Mouse (Mus musculus) intestine, embryonic 15.5 days (tissue): ENCODE data around the gene Numb. TPM values are rescaled to one million over a fixed set of nuclear protein-coding genes. Genes with fewer than 3 reads are reported as not detected.
A peak's percentile ranks its signal among the peaks of the same experiment; 100 is the strongest.
"Not testable (repeated sequence)": the region's sequence is repeated elsewhere in the genome, so short reads cannot be mapped to it uniquely, and the experiment has no call there.

ENCODE experiments used
- ATAC-seq: fragments of 200-750 bp; cut with Nextera tagmentation; 2 replicates; pipeline ENCODE4 v1.8.0; 2017; ENCODE audit warnings: moderate TSS enrichment, moderate library complexity
- H3K27ac ChIP-seq: fragments of 300-500 bp; sonication (generic); 2 replicates; pipeline ENCODE4 v1.5.1; 2015; ENCODE audit warnings: mild to moderate bottlenecking, inconsistent platforms
- H3K27me3 ChIP-seq: fragments of 300-500 bp; sonication (generic); replicated peaks from 2 replicates; pipeline ENCODE4 v1.6.1; 2015; ENCODE audit warnings: inconsistent platforms
- H3K36me3 ChIP-seq: fragments of 300-500 bp; sonication (generic); 2 replicates; pipeline ENCODE4 v1.6.1; 2015; ENCODE audit warnings: inconsistent platforms
- H3K4me1 ChIP-seq: fragments of 300-500 bp; sonication (generic); replicated peaks from 2 replicates; pipeline ENCODE4 v1.6.1; 2015; ENCODE audit warnings: inconsistent platforms
- H3K4me2 ChIP-seq: fragments of 300-500 bp; sonication (generic); replicated peaks from 2 replicates; pipeline ENCODE4 v1.6.1; 2015; ENCODE audit warnings: mild to moderate bottlenecking, inconsistent platforms
- H3K4me3 ChIP-seq: fragments of 300-500 bp; sonication (generic); replicated peaks from 2 replicates; pipeline ENCODE4 v1.5.1; 2015; ENCODE audit warnings: inconsistent platforms
- H3K9ac ChIP-seq: fragments of 300-500 bp; sonication (generic); 2 replicates; pipeline ENCODE4 v1.6.1; 2015; ENCODE audit warnings: inconsistent platforms
- H3K9me3 ChIP-seq: fragments of 300-500 bp; sonication (generic); 2 replicates; pipeline ENCODE4 v1.6.1; 2016; ENCODE audit warnings: inconsistent platforms
- WGBS: fragments of 180-500 bp; shearing (Covaris S2); methylation state at CpG from one replicate; pipeline ENCODE4 v1.1.7; 2015; 5-methylcytosine and 5-hydroxymethylcytosine counted together
- polyA plus RNA-seq: library from polyadenylated mRNA; unstranded; fragments of >200 nt; fragmentation: Nextera tagmentation; extraction: Ambion mirVana; gene quantifications from 2 replicates; pipeline ENCODE4 v1.2.1, GENCODE M21; 2015

Gene Numb
- polyA plus RNA-seq, 1 experiment from 2014 or later, result 34.4 TPM

GRCm38 (mm10) chr12:83939332-83939731, 17.6 kb upstream of the Numb start:
- Histone ChIP-seq H3K4me1 (no peaks in the 10 kb centered on the region), H3K4me3 (no peak overlapping the region), H3K9me3 (no peaks in the 10 kb centered on the region), H3K4me2 (no peak overlapping the region), H3K9ac (no peak overlapping the region), H3K27ac (no peak overlapping the region), H3K27me3 (no peaks in the 10 kb centered on the region), H3K36me3 (no peaks in the 10 kb centered on the region)
- 73% methylated on average over 2 of the region's 2 CpGs for WGBS
- ATAC-seq, result no peak

- not testable (repeated sequence) for ATAC-seq, H3K27me3 ChIP-seq, H3K4me3 ChIP-seq, H3K9ac ChIP-seq, H3K27ac ChIP-seq, H3K36me3 ChIP-seq, H3K9me3 ChIP-seq, H3K4me2 ChIP-seq, H3K4me1 ChIP-seq
- WGBS, result 20% methylated on average over 1 of the region's 1 CpGs
These were observed 16.9 kb upstream of the Numb start for GRCm38 (mm10) chr12:83938592-83938991.

DNA sequence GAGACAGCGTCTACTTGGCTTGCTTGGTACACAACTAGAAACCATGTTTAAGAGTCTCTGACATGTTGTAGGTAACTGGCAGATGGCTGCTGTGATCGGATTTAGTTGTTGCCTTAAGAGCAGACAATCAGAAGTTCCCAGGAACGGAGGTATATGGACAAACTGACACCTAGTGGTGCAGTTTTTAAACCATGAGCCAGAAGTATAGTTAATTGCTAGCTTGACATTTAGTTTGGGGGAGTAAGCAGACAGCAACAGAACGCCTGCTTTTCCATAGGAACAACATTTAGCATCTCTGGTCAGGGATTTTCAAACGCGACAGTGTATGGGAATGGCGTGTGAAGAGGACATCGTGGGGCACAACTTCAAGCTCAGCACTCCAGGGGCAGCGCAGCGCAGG, 15.9 kb upstream of the Numb start:
- Histone ChIP-seq H3K9ac (no peak overlapping the region), H3K4me1 (no peaks in the 10 kb centered on the region), H3K4me2 (no peak overlapping the region), H3K27me3 (no peaks in the 10 kb centered on the region), H3K4me3 (no peak overlapping the region), H3K36me3 (no peaks in the 10 kb centered on the region), H3K9me3 (no peaks in the 10 kb centered on the region), H3K27ac (no peak overlapping the region)
- no peak for ATAC-seq
- 64% methylated on average over 10 of the region's 10 CpGs for WGBS

DNA sequence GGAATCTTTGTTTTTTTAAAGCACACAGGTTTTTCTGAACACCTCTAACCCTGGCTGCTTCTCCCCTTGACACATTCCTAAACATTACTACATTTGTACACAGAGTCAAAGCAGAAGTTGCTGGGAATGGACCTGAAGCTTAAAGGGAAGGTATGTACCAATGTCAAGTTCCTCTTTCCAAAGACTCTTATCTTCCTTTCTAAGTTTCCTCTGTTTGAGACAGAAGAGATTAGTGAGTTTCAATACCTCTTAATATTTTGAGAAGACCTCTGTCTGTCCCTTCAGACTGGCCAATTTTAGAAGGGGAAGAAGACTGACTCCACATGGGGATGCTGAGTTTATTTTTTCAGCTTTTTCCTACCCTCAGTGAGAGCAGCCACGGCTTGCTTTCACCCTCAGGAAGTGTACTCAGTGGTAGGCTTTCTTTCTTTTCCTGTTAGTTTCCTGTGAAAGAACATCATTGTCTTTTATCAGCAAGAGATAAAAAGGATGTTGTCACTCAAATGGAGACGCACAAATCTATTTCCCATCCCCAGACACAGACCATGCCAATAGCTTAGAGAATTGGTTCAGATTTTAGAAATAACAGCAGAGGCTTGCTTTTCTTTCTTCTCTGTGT, 7.6 kb upstream of the Numb start:
- no peak for ATAC-seq
- Histone ChIP-seq H3K36me3 (no peaks in the 10 kb centered on the region), H3K4me3 (no peak overlapping the region), H3K4me1 (peaks cover 7% of the 10 kb centered on the region), H3K9me3 (no peaks in the 10 kb centered on the region), H3K27ac (no peak overlapping the region), H3K9ac (no peak overlapping the region), H3K4me2 (no peak overlapping the region), H3K27me3 (no peaks in the 10 kb centered on the region)
- 39% methylated on average over 2 of the region's 2 CpGs for WGBS

DNA sequence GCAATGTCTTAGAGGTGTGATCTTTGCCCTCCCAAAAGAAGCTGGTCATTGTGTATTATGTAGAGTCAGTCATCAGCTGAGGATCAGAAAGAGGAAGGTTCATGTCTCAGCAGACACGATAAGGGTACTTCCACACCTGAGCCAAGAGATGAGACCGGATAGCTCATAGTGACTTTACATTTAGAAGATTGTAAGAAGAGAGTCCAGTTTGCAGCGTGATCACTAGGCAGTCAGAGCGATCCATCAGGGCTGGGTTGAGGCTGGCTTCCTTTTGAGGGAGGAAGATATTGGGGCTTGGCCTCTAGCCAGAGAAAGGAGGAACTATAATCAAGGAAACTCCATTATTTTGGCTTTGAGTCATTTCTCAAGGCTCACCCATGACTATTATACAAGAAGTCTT, 6.0 kb upstream of the Numb start:
- Histone ChIP-seq H3K27ac (no peak overlapping the region), H3K4me2 (no peak overlapping the region), H3K9me3 (no peaks in the 10 kb centered on the region), H3K27me3 (no peaks in the 10 kb centered on the region), H3K9ac (no peak overlapping the region), H3K36me3 (no peaks in the 10 kb centered on the region), H3K4me3 (no peak overlapping the region), H3K4me1 (peaks cover 13% of the 10 kb centered on the region)
- WGBS, result 77% methylated on average over 4 of the region's 4 CpGs
- no peak for ATAC-seq

- peaks cover 13% of the 10 kb centered on the region for H3K4me1 ChIP-seq
- no peak overlapping the region for H3K27ac ChIP-seq
- no peaks in the 10 kb centered on the region for H3K27me3 ChIP-seq
- no peaks in the 10 kb centered on the region for H3K36me3 ChIP-seq
- H3K9me3 ChIP-seq, result no peaks in the 10 kb centered on the region
- H3K4me2 ChIP-seq, result no peak overlapping the region
- H3K9ac ChIP-seq, result no peak overlapping the region
- 61% methylated on average over 2 of the region's 2 CpGs for WGBS
- no peak for ATAC-seq
- H3K4me3 ChIP-seq, result no peak overlapping the region
These were observed 4.3 kb upstream of the Numb start for GRCm38 (mm10) chr12:83926061-83926460.

DNA sequence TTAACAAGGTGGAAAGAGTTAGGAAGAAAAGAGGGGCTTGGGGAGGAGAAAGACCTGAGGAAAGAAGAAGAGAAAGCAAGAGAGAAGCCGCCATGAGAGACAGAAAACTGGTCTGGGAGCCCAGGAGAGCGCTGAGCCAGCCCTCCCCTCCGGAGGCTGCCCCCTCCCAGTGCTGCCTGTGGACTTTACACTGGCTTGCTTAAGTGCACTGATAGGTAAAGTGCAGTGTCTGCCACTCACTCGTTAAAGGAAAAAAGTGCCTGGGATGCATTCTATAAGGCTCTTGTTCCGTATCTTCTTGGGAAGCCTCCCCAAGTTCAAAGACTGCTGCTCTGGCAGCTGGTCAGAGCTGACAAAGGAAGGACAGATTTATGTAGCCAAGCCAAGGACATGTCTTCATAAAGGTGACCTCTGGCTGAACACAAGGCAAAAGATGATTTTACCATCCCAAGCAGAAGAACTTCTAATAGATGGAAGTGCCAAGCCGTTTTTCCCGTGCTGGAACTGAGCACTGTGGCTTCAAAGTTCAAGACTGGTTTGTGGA, 3.5 kb upstream of the Numb start:
- Histone ChIP-seq H3K27me3 (no peaks in the 10 kb centered on the region), H3K4me2 (peak overlapping the region; percentile 45), H3K36me3 (no peaks in the 10 kb centered on the region), H3K27ac (peak overlapping the region; percentile 73), H3K9me3 (no peaks in the 10 kb centered on the region), H3K9ac (peak overlapping the region; percentile 23; the same call in 1 of the 2 replicates), H3K4me3 (no peak overlapping the region), H3K4me1 (peaks cover 13% of the 10 kb centered on the region)
- WGBS, result 45% methylated on average over 7 of the region's 7 CpGs
- peak; percentile 37 for ATAC-seq

GRCm38 (mm10) chr12:83924332-83924731, 2.6 kb upstream of the Numb start:
- Histone ChIP-seq H3K27ac (peak overlapping the region; percentile 42; the same call in 1 of the 2 replicates), H3K27me3 (no peaks in the 10 kb centered on the region), H3K9me3 (no peaks in the 10 kb centered on the region), H3K9ac (no peak overlapping the region), H3K4me3 (no peak overlapping the region), H3K4me1 (peaks cover 13% of the 10 kb centered on the region), H3K36me3 (no peaks in the 10 kb centered on the region), H3K4me2 (no peak overlapping the region)
- no peak for ATAC-seq
- WGBS, result 61% methylated on average over 3 of the region's 3 CpGs

GRCm38 (mm10) chr12:83923486-83923859, 1.7 kb upstream of the Numb start:
- Histone ChIP-seq H3K27me3 (no peaks in the 10 kb centered on the region), H3K4me2 (peak overlapping the region; percentile 59), H3K36me3 (no peaks in the 10 kb centered on the region), H3K9ac (no peak overlapping the region), H3K27ac (0 out of 2 replicates have a peak overlapping the region, but pooled peaks have one; percentile 10), H3K4me3 (no peak overlapping the region), H3K4me1 (peaks cover 11% of the 10 kb centered on the region), H3K9me3 (no peaks in the 10 kb centered on the region)
- ATAC-seq, result no peak
- 80% methylated on average over 1 of the region's 1 CpGs for WGBS

GRCm38 (mm10) chr12:83922724-83923485, 1.2 kb upstream of the Numb start:
- H3K4me3 ChIP-seq, result peak overlapping the region; percentile 45
- no peaks in the 10 kb centered on the region for H3K36me3 ChIP-seq
- no peaks in the 10 kb centered on the region for H3K9me3 ChIP-seq
- H3K27me3 ChIP-seq, result no peaks in the 10 kb centered on the region
- peak overlapping the region; percentile 75 for H3K27ac ChIP-seq
- peak overlapping the region; percentile 59 for H3K4me2 ChIP-seq
- peak overlapping the region; percentile 47 for H3K9ac ChIP-seq
- WGBS, result 22% methylated on average over 8 of the region's 8 CpGs
- ATAC-seq, result no peak
- peaks cover 11% of the 10 kb centered on the region for H3K4me1 ChIP-seq

DNA sequence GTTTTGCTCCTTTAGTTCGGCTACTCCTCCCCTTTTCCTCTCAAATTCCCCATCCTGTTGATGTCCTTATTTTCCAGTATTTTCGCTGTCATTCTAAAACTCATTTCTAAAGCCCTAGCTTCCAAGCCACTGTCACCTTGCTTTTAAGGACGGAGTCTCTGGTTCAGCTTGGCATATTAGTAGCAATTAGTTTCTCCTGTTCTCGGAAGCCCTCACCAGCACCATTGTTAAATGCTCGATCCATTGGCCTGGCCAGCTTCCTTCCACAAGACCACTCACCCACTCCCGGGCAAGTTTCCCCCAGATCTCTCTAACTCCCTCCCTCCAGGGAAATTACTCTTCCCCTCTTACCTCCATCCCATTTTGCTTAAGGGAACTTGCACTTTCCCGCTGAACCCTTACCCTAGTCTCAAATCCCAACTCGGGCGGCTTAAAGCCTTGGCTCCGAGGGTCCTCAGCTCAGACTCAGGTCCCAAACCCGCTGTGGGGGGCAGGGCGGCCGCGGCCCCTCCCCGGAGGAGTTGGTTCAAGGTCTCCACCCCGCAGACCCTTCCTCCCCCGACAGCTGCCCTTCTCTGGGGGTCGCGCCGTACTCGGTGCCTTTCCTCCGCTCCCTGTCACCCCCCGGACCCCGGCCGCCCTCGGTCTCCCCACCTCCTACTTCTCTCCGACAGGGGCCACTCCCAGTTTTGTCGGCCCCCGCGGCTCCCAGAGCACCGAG, 853 bp downstream of the Numb start:
- 1% methylated on average over 31 of the region's 31 CpGs for WGBS
- Histone ChIP-seq H3K4me3 (peak overlapping the region; percentile 94), H3K9me3 (no peaks in the 10 kb centered on the region), H3K27me3 (no peaks in the 10 kb centered on the region), H3K9ac (peak overlapping the region; percentile 93), H3K27ac (peak overlapping the region; percentile 92), H3K4me2 (peak overlapping the region; percentile 84), H3K36me3 (no peaks in the 10 kb centered on the region), H3K4me1 (peaks cover 9% of the 10 kb centered on the region)
- ATAC-seq, result no peak

GRCm38 (mm10) chr12:83916884-83917283, 4.8 kb downstream of the Numb start:
- Histone ChIP-seq H3K9me3 (no peaks in the 10 kb centered on the region), H3K4me1 (no peaks in the 10 kb centered on the region), H3K4me3 (no peak overlapping the region), H3K27ac (no peak overlapping the region), H3K4me2 (no peak overlapping the region), H3K9ac (no peak overlapping the region), H3K36me3 (no peaks in the 10 kb centered on the region), H3K27me3 (no peaks in the 10 kb centered on the region)
- ATAC-seq, result no peak
- 55% methylated on average over 9 of the region's 9 CpGs for WGBS
